18 mouse cellular contexts compared by ENCODE assay signal in genomic region chr13:104580686-104581350, GRCm38 (mm10).
DNase-seq lines count a peak whose midpoint lies in the region; ATAC-seq and TF ChIP-seq lines count a peak whose summit lies in the region.
"Had no signal": no experiment of that assay in that cellular context is flagged by ENCODE, and none has a peak within 500 bp of the region (broad histone marks: within the 10 kb centered on the region; RNA-seq: fewer than 3 reads in every experiment).

No protein-coding gene starts in this region.

- no peak for DNase-seq in frontal cortex, postnatal 14 days (ENCODE audit: low spot score in 2 of 2)
- DNase-seq in left cerebral cortex, postnatal 36 days (ENCODE audit: low spot score in 2 of 2), result peak; percentile 16 to 23
- no peak for DNase-seq in left cerebral cortex, adult 2 months (ENCODE audit: extremely low spot score in 1 of 2, low spot score in 2 of 2)
- peak; percentile 9 to 12 for DNase-seq in right cerebral cortex, postnatal 36 days (ENCODE audit: low spot score in 2 of 2)
- DNase-seq in right cerebral cortex, postnatal 4 days, result no peak
- DNase-seq in retina, postnatal 1 day, result no peak
- DNase-seq in spleen, postnatal 14 days (ENCODE audit: low spot score in 2 of 2), result no peak
- DNase-seq: cerebellum, adult 11 months; kidney, postnatal 10 days; lung, postnatal 4 days; thymus, postnatal 36 days had no signal

- peak; percentile 95 for ATAC-seq in frontal cortex, adult (ENCODE audit: low TSS enrichment)
- ATAC-seq: intestine, embryonic 16.5 days; Patski had no signal

- H3K4me3 ChIP-seq in left cerebral cortex, adult 2 months, result no peak overlapping the region
- H3K4me3 ChIP-seq: embryonic facial prominence, embryonic 12.5 days; hindbrain, embryonic 12.5 days; midbrain, embryonic 12.5 days had no signal

- no peak overlapping the region for H3K27ac ChIP-seq in left cerebral cortex, adult 2 months
- H3K27ac ChIP-seq: embryonic facial prominence, embryonic 12.5 days; hindbrain, embryonic 12.5 days; midbrain, embryonic 12.5 days; stomach, postnatal 0 days had no signal

- intact Hi-C loops in left cerebral cortex, postnatal 36 days (cut with DNase I), result no loop called here
- intact Hi-C loops in left cerebral cortex, adult 2 months (cut with DNase I), result no loop called here

- no peak for TF ChIP-seq CTCF in left cerebral cortex, adult 2 months (IDR thresholded peaks at IDR 0.05)

Comparison
In these comparisons a context has a peak if more than half of its experiments do, and no peak if none do; other contexts are left out.
1. DNase-seq: peak in left cerebral cortex, postnatal 36 days (2 of 2) and right cerebral cortex, postnatal 36 days (2 of 2); none in frontal cortex, postnatal 14 days (0 of 2), left cerebral cortex, adult 2 months (0 of 2), right cerebral cortex, postnatal 4 days (single experiment), retina, postnatal 1 day (single experiment) and spleen, postnatal 14 days (0 of 2).